Mouse (Mus musculus) heart, postnatal 36 days (tissue): ENCODE results near the gene 4930550L24Rik. TPM values are rescaled to one million over a fixed set of nuclear protein-coding genes. Genes with fewer than 3 reads are reported as not detected.

ENCODE experiments used
- DNase-seq, 2 experiments: peaks; one replicate each; pipeline ENCODE4 v3.0.0; 2021 to 2022
- intact Hi-C: fragments of 180-260 bp; cut with DNase I; formaldehyde crosslinking; loops from one replicate; pipeline ENCODE4 v1.15.1; 2025
- total RNA-seq, 2 experiments: library from RNA; stranded (reverse); gene quantifications; 2 replicates each; pipeline ENCODE4 v1.2.3; 2021

The 4930550L24Rik gene
- total RNA-seq, result not detected

- intact Hi-C loops, result no loop called here
Observed at GRCm38 (mm10) chrX:58909060-58909459, at the start of gene 4930550L24Rik. Gene 4930550L24Rik, plus strand, starts transcription at chrX:58909360.

GRCm38 (mm10) chrX:58900753-58901152, 8.4 kb upstream of the 4930550L24Rik start:
- intact Hi-C loops, result no loop called here
- no peak for DNase-seq

More at GRCm38 (mm10) chrX:58909060-58909459, at the start of gene 4930550L24Rik:
- DNase-seq, result no peak

GRCm38 (mm10) chrX:58967969-58968368, 58.8 kb downstream of the 4930550L24Rik start:
- intact Hi-C loops, result no loop called here
- DNase-seq, result no peak
